In the genomic region with DNA sequence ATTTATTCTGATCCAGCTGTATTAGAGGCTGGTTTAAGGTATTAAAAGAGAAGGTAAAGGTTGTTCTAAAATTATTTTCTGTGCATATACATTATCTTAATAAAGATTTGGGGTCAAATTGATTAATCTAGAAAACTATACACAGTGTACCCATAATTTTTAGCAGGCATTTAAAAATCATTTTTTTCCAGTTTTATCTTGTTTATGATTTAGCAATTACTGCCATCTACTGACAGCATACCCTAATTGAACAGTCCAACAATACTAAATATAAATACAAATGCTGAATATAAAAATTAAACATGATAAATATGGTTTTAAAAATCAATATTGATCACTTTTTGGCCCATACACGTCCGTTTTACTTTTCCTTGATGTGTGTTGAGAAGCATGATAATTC, we compare ENCODE assay signal across 23 mouse cellular contexts.
DNase-seq lines count a peak whose midpoint lies in the region; ATAC-seq and TF ChIP-seq lines count a peak whose summit lies in the region.
"Had no signal": no experiment of that assay in that cellular context is flagged by ENCODE, and none has a peak within 500 bp of the region (broad histone marks: within the 10 kb centered on the region; RNA-seq: fewer than 3 reads in every experiment).

No protein-coding gene starts in this region.

- ATAC-seq in liver, embryonic 11.5 days (replicated peaks; ENCODE audit: low FRiP score) = no peak
- ATAC-seq in inflammation-experienced regulatory T-cells, adult 6 months = peak; percentile 36
- ATAC-seq: activated CD4-positive, CD25-positive, alpha-beta regulatory T cell, adult 4 months; forebrain, embryonic 13.5 days; Patski had no signal

- no peak overlapping the region for H3K27ac ChIP-seq in gastrocnemius, adult 2 months
- H3K27ac ChIP-seq in liver, adult 2 months (replicated peaks; ENCODE audit: insufficient read depth, low read depth, low read length) = no peak overlapping the region
- H3K27ac ChIP-seq in liver, embryonic 11.5 days (ENCODE audit: low read depth, low read length) = no peak overlapping the region
- no peak overlapping the region for H3K27ac ChIP-seq in CH12.LX (ENCODE audit: insufficient read depth, low read depth)
- H3K27ac ChIP-seq: embryonic facial prominence, embryonic 10.5 days; forebrain, embryonic 13.5 days; heart, embryonic 15.5 days; hindbrain, embryonic 10.5 days; hindbrain, embryonic 14.5 days had no signal

- TF ChIP-seq EP300 in CH12.LX (IDR thresholded peaks at IDR 0.05; ENCODE audit: low read length) = no peak

- H3K4me2 ChIP-seq in liver, embryonic 11.5 days = no peak overlapping the region
- no peak overlapping the region for H3K4me2 ChIP-seq in CH12.LX (ENCODE audit: insufficient read depth, low read depth, poor library complexity, severe bottlenecking)
- H3K4me2 ChIP-seq: forebrain, embryonic 13.5 days; heart, embryonic 11.5 days; heart, embryonic 15.5 days; hindbrain, embryonic 14.5 days had no signal

- H3K27me3 ChIP-seq in liver, adult 2 months (ENCODE audit: control insufficient read depth, insufficient read depth, low read length) = no peaks in the 10 kb centered on the region
- H3K27me3 ChIP-seq in liver, embryonic 11.5 days (replicated peaks; ENCODE audit: control insufficient read depth, insufficient read depth, low read length) = no peaks in the 10 kb centered on the region
- no peaks in the 10 kb centered on the region for H3K27me3 ChIP-seq in CH12.LX (replicated peaks)
- H3K27me3 ChIP-seq: forebrain, embryonic 13.5 days; heart, embryonic 15.5 days; Patski had no signal

- no peak overlapping the region for H3K9ac ChIP-seq in liver, adult 2 months (ENCODE audit: low read depth, low read length)
- no peak overlapping the region for H3K9ac ChIP-seq in liver, embryonic 11.5 days (ENCODE audit: low read depth, low read length)
- no peak overlapping the region for H3K9ac ChIP-seq in CH12.LX (ENCODE audit: insufficient read depth, low read depth)
- H3K9ac ChIP-seq: forebrain, embryonic 13.5 days; heart, embryonic 15.5 days; hindbrain, embryonic 14.5 days had no signal

- no peaks in the 10 kb centered on the region for H3K36me3 ChIP-seq in liver, adult 2 months (ENCODE audit: control insufficient read depth, insufficient read depth, low read length)
- H3K36me3 ChIP-seq in liver, embryonic 11.5 days (ENCODE audit: control insufficient read depth, insufficient read depth, low read length) = no peaks in the 10 kb centered on the region
- H3K36me3 ChIP-seq in CH12.LX (replicated peaks in 1 of 2; ENCODE audit: control insufficient read depth in 1 of 2, insufficient read depth in 1 of 2, low read length in 1 of 2) = no peaks in the 10 kb centered on the region
- H3K36me3 ChIP-seq: embryonic facial prominence, embryonic 10.5 days; heart, embryonic 15.5 days; hindbrain, embryonic 10.5 days had no signal

- no peaks in the 10 kb centered on the region for H3K79me2 ChIP-seq in liver, adult 2 months (ENCODE audit: control insufficient read depth, insufficient read depth, low read length)
- H3K79me2 ChIP-seq in CH12.LX (replicated peaks; ENCODE audit: control insufficient read depth, extremely low read depth, insufficient read depth, poor library complexity, severe bottlenecking) = no peaks in the 10 kb centered on the region

- H3K9me3 ChIP-seq in liver, embryonic 11.5 days (ENCODE audit: control insufficient read depth, low read length) = no peaks in the 10 kb centered on the region
- no peaks in the 10 kb centered on the region for H3K9me3 ChIP-seq in CH12.LX (replicated peaks; ENCODE audit: low read length)
- H3K9me3 ChIP-seq: embryonic facial prominence, embryonic 10.5 days; forebrain, embryonic 13.5 days; heart, embryonic 15.5 days; hindbrain, embryonic 10.5 days had no signal

- no peaks in the 10 kb centered on the region for H3K4me1 ChIP-seq in liver, adult 2 months (ENCODE audit: control insufficient read depth, insufficient read depth, low read length)
- no peaks in the 10 kb centered on the region for H3K4me1 ChIP-seq in liver, embryonic 11.5 days (replicated peaks; ENCODE audit: control insufficient read depth, insufficient read depth, low read length)
- peaks cover 0 to 7% of the 10 kb centered on the region in 2 experiments; a peak in 3 of 4 replicates for H3K4me1 ChIP-seq in CH12.LX (ENCODE audit: control insufficient read depth in 1 of 2, insufficient read depth in 2 of 2)
- H3K4me1 ChIP-seq: embryonic facial prominence, embryonic 10.5 days; forebrain, embryonic 13.5 days; hindbrain, embryonic 10.5 days had no signal

- peak; percentile 27 for TF ChIP-seq RAD21 in CH12.LX (IDR thresholded peaks at IDR 0.05; ENCODE audit: low read depth, low read length)

- dilution Hi-C loops in CH12.LX (cut with MboI; ENCODE audit: extremely low pct_ligation_motif_present, extremely low pct_unique_long_range_greater_than_20kb, low sequenced_read_pairs) = no loop called here

- in situ Hi-C loops in CH12.LX (cut with MboI; ENCODE audit: low pct_ligation_motif_present, low pct_unique_long_range_greater_than_20kb, low sequenced_read_pairs) = no loop called here

- DNase-seq in gastrocnemius, adult 2 months = no peak
- no peak for DNase-seq in gastrocnemius, adult 18-20 months (ENCODE audit: low spot score)
- no peak for DNase-seq in liver, adult 2 months (ENCODE audit: extremely low read depth, low read depth, low spot score)
- DNase-seq in liver, embryonic 11.5 days (ENCODE audit: low spot score) = no peak
- no peak for DNase-seq in CH12.LX (ENCODE audit: extremely low read depth)
- no peak for DNase-seq in neural tube, embryonic 10.5 days (ENCODE audit: extremely low spot score, low spot score)
- DNase-seq in spleen, postnatal 10 days (ENCODE audit: low spot score in 2 of 2) = no peak
- DNase-seq: adrenal gland, adult 2 months; adrenal gland, postnatal 36 days; cerebellum, adult 2 months; cerebellum, postnatal 10 days; gastrocnemius, postnatal 10 days; heart, adult 18-20 months; heart, postnatal 14 days had no signal

- intact Hi-C loops in gastrocnemius, adult 2 months (cut with DNase I) = no loop called here

- WGBS in liver, adult 2 months = 59% methylated on average over 2 of the region's 2 CpGs
- whole genome bisulfite sequencing in liver, embryonic 11.5 days = 70% methylated on average over 2 of the region's 2 CpGs

- no peak overlapping the region for H3K4me3 ChIP-seq in gastrocnemius, adult 2 months
- no peak overlapping the region for H3K4me3 ChIP-seq in liver, adult 2 months (ENCODE audit: insufficient read depth, low read depth, low read length)
- no peak overlapping the region for H3K4me3 ChIP-seq in liver, embryonic 11.5 days (ENCODE audit: low read depth, low read length)
- H3K4me3 ChIP-seq in CH12.LX (replicated peaks in 1 of 3; ENCODE audit: low read depth in 2 of 3, low read length in 2 of 3, poor library complexity in 1 of 3) = no peak overlapping the region
- H3K4me3 ChIP-seq: embryonic facial prominence, embryonic 10.5 days; forebrain, embryonic 13.5 days; heart, embryonic 15.5 days; hindbrain, embryonic 10.5 days had no signal

- TF ChIP-seq POLR2A in liver, adult 2 months (IDR thresholded peaks at IDR 0.05; ENCODE audit: extremely low read depth, insufficient read depth, low read length) = no peak
- TF ChIP-seq POLR2A in CH12.LX (IDR thresholded peaks at IDR 0.05; ENCODE audit: low read depth, low read length) = no peak

- peak; percentile 11; the same call in 1 of the 2 replicates for TF ChIP-seq CTCF in gastrocnemius, adult 2 months (IDR thresholded peaks at IDR 0.05)
- peak; percentile 8; the same call in 1 of the 2 replicates for TF ChIP-seq CTCF in liver, adult 2 months (IDR thresholded peaks at IDR 0.05; ENCODE audit: low read depth, low read length)
- TF ChIP-seq CTCF in CH12.LX (conservative IDR thresholded peaks at IDR 0.05 in 1 of 2, IDR thresholded peaks at IDR 0.05 in 1 of 2; ENCODE audit: low read depth in 2 of 2, low read length in 2 of 2) = no peak

TF ChIP-seq in CH12.LX, 34 proteins besides CTCF, POLR2A, EP300 and RAD21:
- TF ChIP-seq MEF2A (IDR thresholded peaks at IDR 0.05; ENCODE audit: borderline replicate concordance, low read depth, low read length) (no peak), JUN (IDR thresholded peaks at IDR 0.05; ENCODE audit: insufficient read depth, low read depth, low read length) (no peak), GABPA (IDR thresholded peaks at IDR 0.05; ENCODE audit: insufficient replicate concordance, low read depth, low read length) (no peak), IRF4 (IDR thresholded peaks at IDR 0.05; ENCODE audit: low read depth, low read length) (no peak), NELFE (IDR thresholded peaks at IDR 0.05; ENCODE audit: low read depth, low read length) (no peak), ZNF384 (IDR thresholded peaks at IDR 0.05; ENCODE audit: low read depth, low read length) (no peak), UBTF (IDR thresholded peaks at IDR 0.05; ENCODE audit: low read depth, low read length) (no peak), HCFC1 (IDR thresholded peaks at IDR 0.05; ENCODE audit: low read depth, low read length) (no peak), KAT2A (IDR thresholded peaks at IDR 0.05; ENCODE audit: insufficient replicate concordance, low read length) (no peak), CHD2 (IDR thresholded peaks at IDR 0.05; ENCODE audit: low read length) (no peak), MXI1 (IDR thresholded peaks at IDR 0.05; ENCODE audit: low read depth, low read length) (no peak), BHLHE40 (IDR thresholded peaks at IDR 0.05; ENCODE audit: low read depth, low read length) (no peak), ELF1 (IDR thresholded peaks at IDR 0.05; ENCODE audit: low read depth, low read length) (no peak), JUND (conservative IDR thresholded peaks at IDR 0.05; ENCODE audit: low read depth, low read length) (no peak), E2F4 (IDR thresholded peaks at IDR 0.05; ENCODE audit: insufficient replicate concordance, low read depth, low read length) (no peak), ZMIZ1 (IDR thresholded peaks at IDR 0.05; ENCODE audit: low read depth, low read length) (no peak), PAX5 (IDR thresholded peaks at IDR 0.05; ENCODE audit: low read length) (no peak), ZKSCAN1 (IDR thresholded peaks at IDR 0.05; ENCODE audit: borderline replicate concordance, low read depth, low read length) (no peak), USF1 (IDR thresholded peaks at IDR 0.05; ENCODE audit: low read depth, low read length) (no peak)

Comparison
In these comparisons a context has a peak if more than half of its experiments do, and no peak if none do; other contexts are left out.
1. CTCF ChIP-seq: peak in gastrocnemius, adult 2 months (single experiment) and liver, adult 2 months (single experiment); none in CH12.LX (0 of 2).